Mouse (Mus musculus): Measurements from ENCODE around the gene Csf3. TPM values are rescaled to one million over a fixed set of nuclear protein-coding genes. Genes with fewer than 3 reads are reported as not detected.

Csf3 gene
- polyA plus RNA-seq, 1 experiment: not detected

- Histone ChIP-seq H3K9me3 (no peaks in the 10 kb centered on the region), H3K4me1 (peaks cover 99% of the 10 kb centered on the region), H3K36me3 (replicated peaks; ENCODE audit: low read length) (peaks cover 19% of the 10 kb centered on the region), H3K4me3 (replicated peaks) (peak overlapping the region; percentile 93), H3K27me3 (replicated peaks) (no peaks in the 10 kb centered on the region)
- TF ChIP-seq FLI1 (IDR thresholded peaks at IDR 0.05; ENCODE audit: low read length): no peak
- no peak for TF ChIP-seq GATA1 (IDR thresholded peaks at IDR 0.05; ENCODE audit: borderline replicate concordance, low read length)
These were observed 46.0 kb downstream of the Csf3 start for GRCm38 (mm10) chr11:98746855-98747693.

GRCm38 (mm10) chr11:98747804-98748505, 46.9 kb downstream of the Csf3 start:
- TF ChIP-seq FLI1 (IDR thresholded peaks at IDR 0.05; ENCODE audit: low read length): no peak
- TF ChIP-seq GATA1 (IDR thresholded peaks at IDR 0.05; ENCODE audit: borderline replicate concordance, low read length): no peak
- peak overlapping the region; percentile 87 for H3K4me3 ChIP-seq (replicated peaks)
- H3K4me1 ChIP-seq: peaks cover 100% of the 10 kb centered on the region

GRCm38 (mm10) chr11:98748506-98749416, 47.7 kb downstream of the Csf3 start:
- peaks cover 36% of the 10 kb centered on the region for H3K36me3 ChIP-seq (replicated peaks; ENCODE audit: low read length)
- no peaks in the 10 kb centered on the region for H3K9me3 ChIP-seq
- H3K4me3 ChIP-seq (replicated peaks): peak overlapping the region; percentile 87
- TF ChIP-seq GATA1 (IDR thresholded peaks at IDR 0.05; ENCODE audit: borderline replicate concordance, low read length) (no peak), FLI1 (IDR thresholded peaks at IDR 0.05; ENCODE audit: low read length) (no peak)
- H3K27me3 ChIP-seq (replicated peaks): no peaks in the 10 kb centered on the region
- H3K4me1 ChIP-seq: peaks cover 100% of the 10 kb centered on the region

More at GRCm38 (mm10) chr11:98747804-98748505, 46.9 kb downstream of the Csf3 start:
- Histone ChIP-seq H3K36me3 (replicated peaks; ENCODE audit: low read length) (peaks cover 28% of the 10 kb centered on the region), H3K27me3 (replicated peaks) (no peaks in the 10 kb centered on the region), H3K9me3 (no peaks in the 10 kb centered on the region)

- Histone ChIP-seq H3K9me3 (no peaks in the 10 kb centered on the region), H3K27me3 (replicated peaks) (no peaks in the 10 kb centered on the region), H3K36me3 (replicated peaks; ENCODE audit: low read length) (peaks cover 40% of the 10 kb centered on the region), H3K4me3 (replicated peaks) (peak overlapping the region; percentile 56), H3K4me1 (peaks cover 100% of the 10 kb centered on the region)
- no peak for TF ChIP-seq FLI1 (IDR thresholded peaks at IDR 0.05; ENCODE audit: low read length)
These were observed 48.7 kb downstream of the Csf3 start for GRCm38 (mm10) chr11:98749716-98750115.

- H3K4me3 ChIP-seq (replicated peaks): peak overlapping the region; percentile 76
- no peak for TF ChIP-seq FLI1 (IDR thresholded peaks at IDR 0.05; ENCODE audit: low read length)
- TF ChIP-seq GATA1 (IDR thresholded peaks at IDR 0.05; ENCODE audit: borderline replicate concordance, low read length): no peak
- no peaks in the 10 kb centered on the region for H3K9me3 ChIP-seq
- peaks cover 100% of the 10 kb centered on the region for H3K4me1 ChIP-seq
- peaks cover 44% of the 10 kb centered on the region for H3K36me3 ChIP-seq (replicated peaks; ENCODE audit: low read length)
- H3K27me3 ChIP-seq (replicated peaks): no peaks in the 10 kb centered on the region
These were observed 49.5 kb downstream of the Csf3 start for GRCm38 (mm10) chr11:98750351-98751201.

GRCm38 (mm10) chr11:98751221-98751782, 50.2 kb downstream of the Csf3 start:
- H3K9me3 ChIP-seq: no peaks in the 10 kb centered on the region
- H3K27me3 ChIP-seq (replicated peaks): no peaks in the 10 kb centered on the region
- peak overlapping the region; percentile 85 for H3K4me3 ChIP-seq (replicated peaks)
- TF ChIP-seq FLI1 (IDR thresholded peaks at IDR 0.05; ENCODE audit: low read length): no peak
- TF ChIP-seq GATA1 (IDR thresholded peaks at IDR 0.05; ENCODE audit: borderline replicate concordance, low read length): no peak
- H3K36me3 ChIP-seq (replicated peaks; ENCODE audit: low read length): peaks cover 46% of the 10 kb centered on the region
- peaks cover 100% of the 10 kb centered on the region for H3K4me1 ChIP-seq

GRCm38 (mm10) chr11:98752562-98753140, 51.6 kb downstream of the Csf3 start:
- Histone ChIP-seq H3K9me3 (no peaks in the 10 kb centered on the region), H3K4me1 (peaks cover 97% of the 10 kb centered on the region), H3K36me3 (replicated peaks; ENCODE audit: low read length) (peaks cover 60% of the 10 kb centered on the region), H3K27me3 (replicated peaks) (no peaks in the 10 kb centered on the region), H3K4me3 (replicated peaks) (peak overlapping the region; percentile 30)
- TF ChIP-seq FLI1 (IDR thresholded peaks at IDR 0.05; ENCODE audit: low read length): no peak
- no peak for TF ChIP-seq GATA1 (IDR thresholded peaks at IDR 0.05; ENCODE audit: borderline replicate concordance, low read length)

Other genes with a start within 250 kb of the Csf3 start
- 0.47 TPM in 1 of 2 replicates, not detected in the other for gene Ikzf3, start 155.2 kb upstream of the Csf3 start, polyA plus RNA-seq (2012; ENCODE audit: insufficient read depth, low replicate concordance)
- gene Zpbp2, start 150.2 kb upstream of the Csf3 start, polyA plus RNA-seq (2012; ENCODE audit: insufficient read depth, low replicate concordance): 0.08 TPM in 1 of 2 replicates, not detected in the other
- 106 and 188 TPM in 2 replicates for gene Ormdl3, start 113.9 kb upstream of the Csf3 start, polyA plus RNA-seq (2012; ENCODE audit: insufficient read depth, low replicate concordance)
- gene Lrrc3c, start 103.0 kb upstream of the Csf3 start, polyA plus RNA-seq (2012; ENCODE audit: insufficient read depth, low replicate concordance): not detected in 2 replicates
- gene Gm12355, start 75.6 kb upstream of the Csf3 start, polyA plus RNA-seq (2012; ENCODE audit: insufficient read depth, low replicate concordance): not detected in 2 replicates
- not detected in 2 replicates for gene Gsdma3, start 74.9 kb upstream of the Csf3 start, polyA plus RNA-seq (2012; ENCODE audit: insufficient read depth, low replicate concordance)
- gene Gsdma2, start 54.5 kb upstream of the Csf3 start, polyA plus RNA-seq (2012; ENCODE audit: insufficient read depth, low replicate concordance): not detected in 2 replicates
- gene Gsdma, start 36.9 kb upstream of the Csf3 start, polyA plus RNA-seq (2012; ENCODE audit: insufficient read depth, low replicate concordance): 2.2 and 3.4 TPM in 2 replicates
- gene Psmd3, start 18.7 kb upstream of the Csf3 start, polyA plus RNA-seq (2012; ENCODE audit: insufficient read depth, low replicate concordance): 128 and 167 TPM in 2 replicates
- 40.2 and 55.7 TPM in 2 replicates for gene Med24, start 28.2 kb downstream of the Csf3 start, polyA plus RNA-seq (2012; ENCODE audit: insufficient read depth, low replicate concordance)
- gene Thra, start 39.4 kb downstream of the Csf3 start, polyA plus RNA-seq (2012; ENCODE audit: insufficient read depth, low replicate concordance): 37.6 and 38.9 TPM in 2 replicates
- gene Nr1d1, start 74.1 kb downstream of the Csf3 start, polyA plus RNA-seq (2012; ENCODE audit: insufficient read depth, low replicate concordance): 5.6 and 22.1 TPM in 2 replicates
- gene Msl1, start 94.3 kb downstream of the Csf3 start, polyA plus RNA-seq (2012; ENCODE audit: insufficient read depth, low replicate concordance): 30.0 and 46.8 TPM in 2 replicates
- 10.6 and 13.2 TPM in 2 replicates for gene Casc3, start 103.6 kb downstream of the Csf3 start, polyA plus RNA-seq (2012; ENCODE audit: insufficient read depth, low replicate concordance)
- 0.29 TPM in 1 of 2 replicates, not detected in the other for gene Rapgefl1, start 135.5 kb downstream of the Csf3 start, polyA plus RNA-seq (2012; ENCODE audit: insufficient read depth, low replicate concordance)
- gene Wipf2, start 162.4 kb downstream of the Csf3 start, polyA plus RNA-seq (2012; ENCODE audit: insufficient read depth, low replicate concordance): 7.3 and 10.6 TPM in 2 replicates
- 0.44 TPM in 1 of 2 replicates, not detected in the other for gene Cdc6, start 206.5 kb downstream of the Csf3 start, polyA plus RNA-seq (2012; ENCODE audit: insufficient read depth, low replicate concordance)
- gene Rara, start 226.6 kb downstream of the Csf3 start, polyA plus RNA-seq (2012; ENCODE audit: insufficient read depth, low replicate concordance): 11.8 and 25.3 TPM in 2 replicates

Data from megakaryocyte, embryonic 14.5 days (primary cell).